Mouse (Mus musculus) liver, embryonic 12.5 days (tissue): ENCODE results near the gene Krtap9-5. TPM values are rescaled to one million over a fixed set of nuclear protein-coding genes. Genes with fewer than 3 reads are reported as not detected.

ENCODE experiments used
- ATAC-seq: fragments of 200-750 bp; cut with Nextera tagmentation; 2 replicates; pipeline ENCODE4 v1.8.0; 2017; ENCODE audit warnings: moderate number of reproducible peaks, mild to moderate bottlenecking, moderate library complexity
- H3K27ac ChIP-seq: fragments of 300-500 bp; sonication (generic); 2 replicates; pipeline ENCODE4 v1.5.1; 2016; ENCODE audit warnings: mild to moderate bottlenecking
- H3K27me3 ChIP-seq: fragments of 300-500 bp; sonication (generic); replicated peaks from 2 replicates; pipeline ENCODE4 v1.6.1; 2016; ENCODE audit warnings: mild to moderate bottlenecking, moderate library complexity
- H3K36me3 ChIP-seq: fragments of 300-500 bp; sonication (generic); 2 replicates; pipeline ENCODE4 v1.6.1; 2016; ENCODE audit warnings: mild to moderate bottlenecking, moderate library complexity
- H3K4me1 ChIP-seq: fragments of 300-500 bp; sonication (generic); 2 replicates; pipeline ENCODE4 v1.6.1; 2016
- H3K4me2 ChIP-seq: fragments of 300-500 bp; sonication (generic); 2 replicates; pipeline ENCODE4 v1.6.1; 2016; ENCODE audit warnings: mild to moderate bottlenecking, moderate library complexity
- H3K4me3 ChIP-seq: fragments of 300-500 bp; sonication (generic); 2 replicates; pipeline ENCODE4 v1.5.1; 2016; ENCODE audit warnings: mild to moderate bottlenecking, moderate library complexity
- H3K9ac ChIP-seq: fragments of 300-500 bp; sonication (generic); 2 replicates; pipeline ENCODE4 v1.6.1; 2016; ENCODE audit warnings: mild to moderate bottlenecking, moderate library complexity
- H3K9me3 ChIP-seq: fragments of 300-500 bp; sonication (generic); replicated peaks from 2 replicates; pipeline ENCODE4 v1.6.1; 2016; ENCODE audit warnings: mild to moderate bottlenecking, moderate library complexity
- WGBS: fragments of 180-500 bp; shearing (Covaris S2); methylation state at CpG from one replicate; pipeline ENCODE4 v1.1.7; 2016; ENCODE audit not compliant: insufficient replicate concordance; 5-methylcytosine and 5-hydroxymethylcytosine counted together
- polyA plus RNA-seq: library from polyadenylated mRNA; unstranded; fragments of >200 nt; fragmentation: Nextera tagmentation; extraction: Ambion mirVana; gene quantifications from 2 replicates; pipeline ENCODE4 v1.2.1, GENCODE M21; 2016

Gene Krtap9-5
- polyA plus RNA-seq, 1 experiment from 2014 or later = not detected

GRCm38 (mm10) chr11:99988530-99988929 lies 40.3 kb downstream of the Krtap9-5 start:
- WGBS = 75% methylated on average over 3 of the region's 3 CpGs
- Histone ChIP-seq H3K27me3 (peaks cover 10% of the 10 kb centered on the region), H3K9ac (no peak overlapping the region), H3K4me2 (no peak overlapping the region), H3K36me3 (no peaks in the 10 kb centered on the region), H3K9me3 (no peaks in the 10 kb centered on the region), H3K4me1 (no peaks in the 10 kb centered on the region), H3K27ac (no peak overlapping the region), H3K4me3 (no peak overlapping the region)
- no peak for ATAC-seq

- no peak overlapping the region for H3K4me2 ChIP-seq
- no peak overlapping the region for H3K27ac ChIP-seq
- WGBS = 62% methylated on average over 6 of the region's 6 CpGs
- no peak for ATAC-seq
- H3K27me3 ChIP-seq = peaks cover 23% of the 10 kb centered on the region
- H3K9me3 ChIP-seq = no peaks in the 10 kb centered on the region
- no peak overlapping the region for H3K4me3 ChIP-seq
- H3K9ac ChIP-seq = no peak overlapping the region
- H3K4me1 ChIP-seq = no peaks in the 10 kb centered on the region
- H3K36me3 ChIP-seq = no peaks in the 10 kb centered on the region
Measured at GRCm38 (mm10) chr11:99989881-99990405, 41.7 kb downstream of the Krtap9-5 start.

- ATAC-seq = no peak
- H3K27ac ChIP-seq = no peak overlapping the region
- WGBS = 63% methylated on average over 3 of the region's 3 CpGs
- no peak overlapping the region for H3K4me3 ChIP-seq
- H3K27me3 ChIP-seq = peaks cover 23% of the 10 kb centered on the region
- no peaks in the 10 kb centered on the region for H3K9me3 ChIP-seq
- no peak overlapping the region for H3K9ac ChIP-seq
- H3K4me2 ChIP-seq = no peak overlapping the region
- H3K36me3 ChIP-seq = no peaks in the 10 kb centered on the region
- no peaks in the 10 kb centered on the region for H3K4me1 ChIP-seq
Measured at GRCm38 (mm10) chr11:99990571-99990970, 42.3 kb downstream of the Krtap9-5 start.

GRCm38 (mm10) chr11:99993620-99994383 lies 45.5 kb downstream of the Krtap9-5 start, which contains the start of gene Krtap17-1:
Gene Krtap17-1 (minus strand): TSS chr11:99993994.
- Histone ChIP-seq H3K4me2 (no peak within 1 kb of the TSS), H3K4me3 (no peak within 1 kb of the TSS)

GRCm38 (mm10) chr11:99994384-99994661 lies 46.0 kb downstream of the Krtap9-5 start:
- no peaks in the 10 kb centered on the region for H3K36me3 ChIP-seq
- H3K9ac ChIP-seq = no peak overlapping the region
- 46% methylated on average over 4 of the region's 4 CpGs for WGBS
- H3K27me3 ChIP-seq = peaks cover 23% of the 10 kb centered on the region
- no peaks in the 10 kb centered on the region for H3K4me1 ChIP-seq
- H3K4me2 ChIP-seq = no peak overlapping the region
- no peaks in the 10 kb centered on the region for H3K9me3 ChIP-seq
- ATAC-seq = no peak
- no peak overlapping the region for H3K4me3 ChIP-seq
- H3K27ac ChIP-seq = no peak overlapping the region

More at GRCm38 (mm10) chr11:99993620-99994383, 45.5 kb downstream of the Krtap9-5 start, which contains the start of gene Krtap17-1:
- WGBS = 28% methylated on average over 26 of the region's 26 CpGs
- no peak for ATAC-seq
- H3K27ac ChIP-seq = no peak within 1 kb of the TSS
- no peaks in the 10 kb centered on the region for H3K9me3 ChIP-seq
- no peak within 1 kb of the TSS for H3K9ac ChIP-seq
- no peaks in the 10 kb centered on the region for H3K4me1 ChIP-seq
- no peaks in the 10 kb centered on the region for H3K36me3 ChIP-seq
- H3K27me3 ChIP-seq = peaks cover 23% of the 10 kb centered on the region

- Histone ChIP-seq H3K27ac (no peak overlapping the region), H3K4me1 (no peaks in the 10 kb centered on the region), H3K4me3 (no peak overlapping the region), H3K27me3 (peaks cover 7% of the 10 kb centered on the region), H3K9ac (no peak overlapping the region), H3K4me2 (no peak overlapping the region), H3K36me3 (no peaks in the 10 kb centered on the region), H3K9me3 (no peaks in the 10 kb centered on the region)
- WGBS = 70% methylated on average over 7 of the region's 7 CpGs
- ATAC-seq = no peak
Measured at GRCm38 (mm10) chr11:99999091-99999490, 50.8 kb downstream of the Krtap9-5 start.

Other genes starting within 250 kb of the Krtap9-5 start
- not detected in 2 replicates for gene Gm14180, start 214.2 kb upstream of the Krtap9-5 start, polyA plus RNA-seq
- gene Gm11595, start 175.6 kb upstream of the Krtap9-5 start, polyA plus RNA-seq = not detected in 2 replicates
- not detected in 2 replicates for gene Krtap4-8, start 167.8 kb upstream of the Krtap9-5 start, polyA plus RNA-seq
- gene Krtap4-9, start 163.3 kb upstream of the Krtap9-5 start, polyA plus RNA-seq = not detected in 2 replicates
- gene Gm11596, start 155.0 kb upstream of the Krtap9-5 start, polyA plus RNA-seq = not detected in 2 replicates
- not detected in 2 replicates for gene Gm11569, start 149.5 kb upstream of the Krtap9-5 start, polyA plus RNA-seq
- not detected in 2 replicates for gene Gm11554, start 144.0 kb upstream of the Krtap9-5 start, polyA plus RNA-seq
- gene Krtap4-13, start 138.6 kb upstream of the Krtap9-5 start, polyA plus RNA-seq = not detected in 2 replicates
- not detected in 2 replicates for gene Gm11564, start 132.8 kb upstream of the Krtap9-5 start, polyA plus RNA-seq
- not detected in 2 replicates for gene 2300003K06Rik, start 110.4 kb upstream of the Krtap9-5 start, polyA plus RNA-seq
- gene Krtap4-16, start 96.9 kb upstream of the Krtap9-5 start, polyA plus RNA-seq = not detected in 2 replicates
- not detected in 2 replicates for gene Gm11568, start 90.6 kb upstream of the Krtap9-5 start, polyA plus RNA-seq
- not detected in 2 replicates for gene Gm11559, start 84.0 kb upstream of the Krtap9-5 start, polyA plus RNA-seq
- gene Krtap9-1, start 75.1 kb upstream of the Krtap9-5 start, polyA plus RNA-seq = not detected in 2 replicates
- gene Gm11567, start 69.3 kb upstream of the Krtap9-5 start, polyA plus RNA-seq = not detected in 2 replicates
- gene Krtap31-1, start 40.6 kb upstream of the Krtap9-5 start, polyA plus RNA-seq = not detected in 2 replicates
- gene Gm11565, start 33.7 kb upstream of the Krtap9-5 start, polyA plus RNA-seq = not detected in 2 replicates
- gene Krtap31-2, start 12.2 kb upstream of the Krtap9-5 start, polyA plus RNA-seq = not detected in 2 replicates
- not detected in 2 replicates for gene Krtap29-1, start 30.6 kb downstream of the Krtap9-5 start, polyA plus RNA-seq
- gene Krtap16-1, start 38.1 kb downstream of the Krtap9-5 start, polyA plus RNA-seq = not detected in 2 replicates
- not detected in 2 replicates for gene Krtap17-1, start 45.5 kb downstream of the Krtap9-5 start, polyA plus RNA-seq
- gene Krt33a, start 67.7 kb downstream of the Krtap9-5 start, polyA plus RNA-seq = not detected in 2 replicates
- gene Krt33b, start 81.4 kb downstream of the Krtap9-5 start, polyA plus RNA-seq = not detected in 2 replicates
- gene Krt34, start 93.1 kb downstream of the Krtap9-5 start, polyA plus RNA-seq = not detected in 2 replicates
- gene Krt31, start 102.1 kb downstream of the Krtap9-5 start, polyA plus RNA-seq = not detected in 2 replicates
- gene Krt32, start 139.8 kb downstream of the Krtap9-5 start, polyA plus RNA-seq = not detected in 2 replicates
- gene Krt35, start 147.8 kb downstream of the Krtap9-5 start, polyA plus RNA-seq = not detected in 2 replicates
- gene Krt36, start 157.2 kb downstream of the Krtap9-5 start, polyA plus RNA-seq = not detected in 2 replicates
- gene Krt13, start 173.1 kb downstream of the Krtap9-5 start, polyA plus RNA-seq = not detected in 2 replicates
- 0.28 and 0.36 TPM in 2 replicates for gene Krt15, start 187.5 kb downstream of the Krtap9-5 start, polyA plus RNA-seq
- 4.0 and 6.7 TPM in 2 replicates for gene Krt19, start 200.2 kb downstream of the Krtap9-5 start, polyA plus RNA-seq
- gene Krt9, start 244.8 kb downstream of the Krtap9-5 start, polyA plus RNA-seq = not detected in 2 replicates